Mouse (Mus musculus): ENCODE results near the gene Snap47.

DNA sequence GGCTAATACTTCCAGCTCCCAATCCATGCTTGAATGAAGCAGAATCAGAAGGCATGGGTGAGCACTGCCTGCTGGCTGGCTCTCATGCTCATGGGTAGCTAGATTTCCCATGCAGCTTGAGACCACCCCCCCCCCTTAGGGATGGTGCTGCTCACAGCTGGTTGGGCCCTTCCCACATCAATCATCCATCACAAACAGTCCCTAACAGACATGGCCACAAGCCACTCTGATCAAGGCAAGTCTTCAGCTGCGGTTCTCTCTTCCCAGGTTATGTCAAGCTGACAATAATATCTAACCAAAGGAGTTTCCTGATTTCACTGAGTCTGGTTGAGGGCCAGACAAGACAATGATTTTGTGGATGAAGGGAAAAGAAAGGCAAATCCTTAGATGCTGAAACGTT, 50.1 kb downstream of the Snap47 start:
- TF ChIP-seq POLR2A (IDR thresholded peaks at IDR 0.05; ENCODE audit: borderline replicate concordance, extremely low read depth, low read depth, low read length) (no peak), CTCF (IDR thresholded peaks at IDR 0.05; ENCODE audit: insufficient read depth, low read length) (no peak)
